Mouse (Mus musculus): ENCODE data around the gene Ankrd35. TPM values are rescaled to one million over a fixed set of nuclear protein-coding genes. Genes with fewer than 3 reads are reported as not detected.
"Not testable (repeated sequence)": the region's sequence is repeated elsewhere in the genome, so short reads cannot be mapped to it uniquely, and the experiment has no call there.

Gene Ankrd35
- polyA plus RNA-seq, 2 experiments = 3.7 to 4.2 TPM

- Histone ChIP-seq H3K9ac (ENCODE audit: low read depth, low read length, severe bottlenecking) (no peak overlapping the region), H3K9me3 (ENCODE audit: control insufficient read depth, low read length) (no peaks in the 10 kb centered on the region), H3K4me2 (replicated peaks; ENCODE audit: low read depth, low read length, severe bottlenecking) (no peak overlapping the region), H3K27ac (replicated peaks; ENCODE audit: low read depth, low read length) (no peak overlapping the region), H3K27me3 (ENCODE audit: control insufficient read depth, insufficient read depth, low read length) (no peaks in the 10 kb centered on the region), H3K36me3 (ENCODE audit: control insufficient read depth, insufficient read depth, low read length) (peaks cover 35% of the 10 kb centered on the region), H3K4me3 (replicated peaks; ENCODE audit: low read length) (no peak overlapping the region), H3K4me1 (ENCODE audit: control insufficient read depth, insufficient read depth, low read length) (0 out of 2 replicates have a peak, but pooled peaks cover 5% of the 10 kb centered on the region)
- DNase-seq (ENCODE audit: low spot score) = no peak
- no peak for TF ChIP-seq POLR2A (IDR thresholded peaks at IDR 0.05; ENCODE audit: borderline replicate concordance, extremely low read depth, insufficient read depth, insufficient read length)
- no peak for ATAC-seq (ENCODE audit: low FRiP score, low read depth)
- 90% methylated on average over 3 of the region's 3 CpGs for WGBS
Observed at GRCm38 (mm10) chr3:96647365-96647764, 22.6 kb upstream of the Ankrd35 start.

- 84% methylated on average over 2 of the region's 2 CpGs for WGBS
- TF ChIP-seq POLR2A (IDR thresholded peaks at IDR 0.05; ENCODE audit: borderline replicate concordance, extremely low read depth, insufficient read depth, insufficient read length) = no peak
- Histone ChIP-seq H3K36me3 (ENCODE audit: control insufficient read depth, insufficient read depth, low read length) (0 out of 2 replicates have a peak, but pooled peaks cover 4% of the 10 kb centered on the region), H3K9me3 (ENCODE audit: control insufficient read depth, low read length) (no peaks in the 10 kb centered on the region), H3K4me2 (replicated peaks; ENCODE audit: low read depth, low read length, severe bottlenecking) (no peak overlapping the region), H3K27me3 (ENCODE audit: control insufficient read depth, insufficient read depth, low read length) (no peaks in the 10 kb centered on the region), H3K27ac (replicated peaks; ENCODE audit: low read depth, low read length) (no peak overlapping the region), H3K4me3 (replicated peaks; ENCODE audit: low read length) (no peak overlapping the region), H3K4me1 (ENCODE audit: control insufficient read depth, insufficient read depth, low read length) (peaks cover 16% of the 10 kb centered on the region), H3K9ac (ENCODE audit: low read depth, low read length, severe bottlenecking) (no peak overlapping the region)
- no peak for DNase-seq (ENCODE audit: low spot score)
- no peak for ATAC-seq (ENCODE audit: low FRiP score, low read depth)
Observed at GRCm38 (mm10) chr3:96660901-96661300, 9.0 kb upstream of the Ankrd35 start.

GRCm38 (mm10) chr3:96662731-96663316 is 7.1 kb upstream of the Ankrd35 start:
- WGBS = 45% methylated on average over 8 of the region's 8 CpGs
- DNase-seq (ENCODE audit: low spot score) (no peak), ATAC-seq (ENCODE audit: low FRiP score, low read depth) (no peak)
- H3K4me2 ChIP-seq (replicated peaks; ENCODE audit: low read depth, low read length, severe bottlenecking) = peak overlapping the region; percentile 52
- peak overlapping the region; percentile 86 for H3K27ac ChIP-seq (replicated peaks; ENCODE audit: low read depth, low read length)
- no peak for TF ChIP-seq POLR2A (IDR thresholded peaks at IDR 0.05; ENCODE audit: borderline replicate concordance, extremely low read depth, insufficient read depth, insufficient read length)
- H3K4me1 ChIP-seq (ENCODE audit: control insufficient read depth, insufficient read depth, low read length) = peaks cover 16% of the 10 kb centered on the region
- peak overlapping the region; percentile 23 for H3K4me3 ChIP-seq (replicated peaks; ENCODE audit: low read length)
- H3K9ac ChIP-seq (ENCODE audit: low read depth, low read length, severe bottlenecking) = peak overlapping the region; percentile 37; the same call in 1 of the 2 replicates
- no peaks in the 10 kb centered on the region for H3K36me3 ChIP-seq (ENCODE audit: control insufficient read depth, insufficient read depth, low read length)
- H3K9me3 ChIP-seq (ENCODE audit: control insufficient read depth, low read length) = no peaks in the 10 kb centered on the region
- no peaks in the 10 kb centered on the region for H3K27me3 ChIP-seq (ENCODE audit: control insufficient read depth, insufficient read depth, low read length)

GRCm38 (mm10) chr3:96663432-96664239 is 6.3 kb upstream of the Ankrd35 start:
- no peaks in the 10 kb centered on the region for H3K9me3 ChIP-seq (ENCODE audit: control insufficient read depth, low read length)
- no peaks in the 10 kb centered on the region for H3K36me3 ChIP-seq (ENCODE audit: control insufficient read depth, insufficient read depth, low read length)
- peaks cover 16% of the 10 kb centered on the region for H3K4me1 ChIP-seq (ENCODE audit: control insufficient read depth, insufficient read depth, low read length)
- peak overlapping the region; percentile 23 for H3K4me3 ChIP-seq (replicated peaks; ENCODE audit: low read length)
- TF ChIP-seq POLR2A (IDR thresholded peaks at IDR 0.05; ENCODE audit: borderline replicate concordance, extremely low read depth, insufficient read depth, insufficient read length) = no peak
- WGBS = 5% methylated on average over 18 of the region's 18 CpGs
- peak overlapping the region; percentile 86 for H3K27ac ChIP-seq (replicated peaks; ENCODE audit: low read depth, low read length)
- ATAC-seq (ENCODE audit: low FRiP score, low read depth) = peak; percentile 92
- peak; percentile 93 for DNase-seq (ENCODE audit: low spot score)
- peak overlapping the region; percentile 52 for H3K4me2 ChIP-seq (replicated peaks; ENCODE audit: low read depth, low read length, severe bottlenecking)
- H3K9ac ChIP-seq (ENCODE audit: low read depth, low read length, severe bottlenecking) = peak overlapping the region; percentile 37; the same call in 1 of the 2 replicates
- no peaks in the 10 kb centered on the region for H3K27me3 ChIP-seq (ENCODE audit: control insufficient read depth, insufficient read depth, low read length)

GRCm38 (mm10) chr3:96665732-96666363 is 4.1 kb upstream of the Ankrd35 start:
- H3K36me3 ChIP-seq (ENCODE audit: control insufficient read depth, insufficient read depth, low read length); DNase-seq (ENCODE audit: low spot score); ATAC-seq (ENCODE audit: low FRiP score, low read depth); H3K9ac ChIP-seq (ENCODE audit: low read depth, low read length, severe bottlenecking); H3K4me3 ChIP-seq (replicated peaks; ENCODE audit: low read length); H3K4me2 ChIP-seq (replicated peaks; ENCODE audit: low read depth, low read length, severe bottlenecking); H3K9me3 ChIP-seq (ENCODE audit: control insufficient read depth, low read length); H3K27ac ChIP-seq (replicated peaks; ENCODE audit: low read depth, low read length); H3K27me3 ChIP-seq (ENCODE audit: control insufficient read depth, insufficient read depth, low read length): not testable (repeated sequence)
- peaks cover 24% of the 10 kb centered on the region for H3K4me1 ChIP-seq (ENCODE audit: control insufficient read depth, insufficient read depth, low read length)
- 86% methylated on average over 7 of the region's 7 CpGs for WGBS
